Comparison of ENCODE assay signal across 11 mouse cellular contexts in genomic region chr4:137473701-137474388, GRCm38 (mm10). TPM values are rescaled to one million over a fixed set of nuclear protein-coding genes. Genes with fewer than 3 reads are reported as not detected.
DNase-seq lines count a peak whose midpoint lies in the region; ATAC-seq lines count a peak whose summit lies in the region.
"Had no signal": no experiment of that assay in that cellular context is flagged by ENCODE, and none has a peak within 500 bp of the region (broad histone marks: within the 10 kb centered on the region; RNA-seq: fewer than 3 reads in every experiment).

No protein-coding gene starts in this region.

- peak overlapping the region; percentile 20 for H3K9ac ChIP-seq in heart, embryonic 15.5 days

- H3K27ac ChIP-seq in heart, embryonic 15.5 days, result peak overlapping the region; percentile 87

- peak overlapping the region; percentile 89 for H3K4me2 ChIP-seq in heart, embryonic 15.5 days

- H3K27me3 ChIP-seq in heart, embryonic 15.5 days, result no peaks in the 10 kb centered on the region

- H3K4me3 ChIP-seq in heart, embryonic 15.5 days, result peak overlapping the region; percentile 22

- H3K9me3 ChIP-seq in heart, embryonic 15.5 days (replicated peaks), result no peaks in the 10 kb centered on the region

- DNase-seq in kidney, postnatal 4 days, result peak; percentile 37 to 56
- DNase-seq in kidney, adult 11 months, result no peak
- DNase-seq in adrenal gland, postnatal 36 days, result peak; percentile 84 to 87
- DNase-seq in lung, postnatal 4 days, result peak; percentile 51 to 74
- DNase-seq in right cerebral cortex, postnatal 4 days, result no peak
- no peak for DNase-seq in spleen, adult 18-20 months
- no peak for DNase-seq in layer of hippocampus, adult 11-12 months (ENCODE audit: low spot score)
- DNase-seq: cerebellum, adult 11 months; thymus, postnatal 14 days had no signal

- 24% methylated on average over 18 of the region's 18 CpGs for WGBS in heart, embryonic 15.5 days

- no peak for ATAC-seq in heart, embryonic 15.5 days (replicated peaks; ENCODE audit: insufficient number of reproducible peaks, insufficient read depth, low FRiP score, low read depth)

- peaks cover 93% of the 10 kb centered on the region for H3K4me1 ChIP-seq in heart, embryonic 15.5 days (replicated peaks)

- H3K36me3 ChIP-seq in heart, embryonic 15.5 days, result no peaks in the 10 kb centered on the region

RNA-seq across cellular contexts. Expression of gene Hspg2, which starts 5.3 kb away (rescaled TPM):
- 100 to 1,000 TPM; 141 to 263 TPM for total RNA-seq in adrenal gland, postnatal 36 days (2021)
- 41.3 and 56.3 TPM in 2 replicates for polyA plus RNA-seq in heart, embryonic 15.5 days (2015; fragmentation: Nextera tagmentation; extraction: Ambion mirVana)

RNA-seq across cellular contexts. Expression of gene 1700013G24Rik, which starts 20.8 kb away (rescaled TPM):
- total RNA-seq in adrenal gland, postnatal 36 days (2021), result not detected
- polyA plus RNA-seq in heart, embryonic 15.5 days (2015; fragmentation: Nextera tagmentation; extraction: Ambion mirVana), result not detected in 2 replicates
- total RNA-seq: ES-E14 had no signal

RNA-seq across cellular contexts. Expression of gene Cela3b, which starts 43.5 kb away (rescaled TPM):
- not detected for total RNA-seq in adrenal gland, postnatal 36 days (2021)
- polyA plus RNA-seq in heart, embryonic 15.5 days (2015; fragmentation: Nextera tagmentation; extraction: Ambion mirVana), result not detected in 2 replicates
- total RNA-seq: ES-E14 had no signal

Comparison
In these comparisons a context has a peak if more than half of its experiments do, and no peak if none do; other contexts are left out.
1. DNase-seq: peak in kidney, postnatal 4 days (2 of 2), adrenal gland, postnatal 36 days (2 of 2) and lung, postnatal 4 days (2 of 2); none in kidney, adult 11 months (single experiment), right cerebral cortex, postnatal 4 days (single experiment), spleen, adult 18-20 months (0 of 2) and layer of hippocampus, adult 11-12 months (single experiment).